Mouse (Mus musculus) bone marrow, adult 2 months (tissue): ENCODE results near the gene Pon1.

Source experiments
- CTCF ChIP-seq: fragments of 200-500 bp; IDR thresholded peaks from 2 replicates; pipeline ENCODE4 v1.5.1; 2011; ENCODE audit warnings: low read length, control low read depth; ENCODE audit not compliant: control insufficient read depth, insufficient read depth
- POLR2A ChIP-seq: fragments of 200-500 bp; IDR thresholded peaks from 2 replicates; pipeline ENCODE4 v1.6.1; 2011; ENCODE audit warnings: low read depth, mild to moderate bottlenecking, control low read depth, low read length, borderline replicate concordance; ENCODE audit not compliant: control insufficient read depth

DNA sequence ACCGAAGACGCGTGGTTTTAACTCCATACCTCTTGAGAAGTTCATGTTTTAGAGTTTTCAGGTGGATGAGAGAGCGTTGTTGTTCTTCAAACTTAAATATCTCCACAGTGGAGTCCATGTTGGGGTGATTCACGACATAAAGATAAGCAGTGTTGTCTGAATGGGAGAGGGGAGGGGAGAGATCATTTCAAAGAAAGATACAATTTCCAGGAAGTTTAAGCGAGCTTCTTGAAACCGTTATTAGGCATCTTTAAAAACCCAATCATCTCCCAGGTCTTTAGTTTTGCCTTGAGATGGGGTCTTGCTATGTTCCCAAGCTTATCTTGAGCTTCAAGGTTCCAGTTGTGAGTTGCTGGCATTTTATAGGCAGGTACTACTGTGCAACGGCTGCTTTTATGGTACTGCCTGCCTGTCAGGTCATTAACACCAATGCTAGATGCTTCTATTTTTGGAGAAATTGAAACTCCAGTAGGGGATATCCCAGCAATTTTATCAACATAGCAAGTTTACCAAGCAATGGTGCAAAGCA is 43.2 kb upstream of the Pon1 start:
- TF ChIP-seq CTCF (no peak), POLR2A (no peak)
